In the genomic region with DNA sequence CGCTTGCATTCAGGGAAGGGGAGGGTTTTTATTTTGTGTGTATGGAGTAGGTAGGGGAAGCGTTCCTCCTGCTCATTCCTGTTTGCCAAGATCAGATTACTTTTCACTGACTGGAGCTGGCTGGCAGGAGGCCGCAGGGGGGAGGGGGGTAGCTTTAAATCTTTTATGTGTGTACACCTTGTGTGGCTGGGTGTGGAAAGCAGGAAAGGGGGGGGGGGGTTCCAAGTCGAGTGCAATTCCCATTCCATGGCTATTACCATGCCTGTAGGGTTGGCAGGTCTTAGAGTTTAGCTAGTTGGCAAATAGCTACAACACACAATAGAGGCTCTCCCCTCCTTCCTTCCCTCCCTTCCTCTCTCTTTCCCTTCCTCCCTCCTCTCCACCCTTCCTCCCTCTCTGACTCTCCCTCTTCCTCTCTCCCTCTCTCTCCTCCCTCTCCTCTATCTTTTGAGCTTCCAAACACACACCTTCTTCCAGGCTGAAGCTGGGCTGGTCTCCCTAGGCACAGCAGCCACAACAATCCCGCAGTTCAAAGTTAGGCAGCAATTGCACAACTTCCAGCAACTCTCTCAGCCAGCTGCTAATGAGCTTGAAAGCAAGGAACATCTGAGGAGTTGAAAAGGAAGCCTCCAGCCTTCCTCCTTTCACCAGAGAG, we compare ENCODE assay signal across 8 mouse cellular contexts. TPM values are rescaled to one million over a fixed set of nuclear protein-coding genes. Genes with fewer than 3 reads are reported as not detected.
DNase-seq lines count a peak whose midpoint lies in the region; ATAC-seq and TF ChIP-seq lines count a peak whose summit lies in the region.

A gene (plus strand): TSS at position 416 of the 655 bp plus-strand sequence.

- no peak within 1 kb of the TSS for H3K9ac ChIP-seq in hindbrain, postnatal 0 days (replicated peaks; ENCODE audit: low read length)
- no peak within 1 kb of the TSS for H3K9ac ChIP-seq in liver, embryonic 16.5 days (ENCODE audit: low read depth, low read length)
- H3K9ac ChIP-seq in neural tube, embryonic 13.5 days: no peak within 1 kb of the TSS

- H3K4me1 ChIP-seq in hindbrain, postnatal 0 days (ENCODE audit: insufficient read depth, low read length): no peaks in the 10 kb centered on the region
- no peaks in the 10 kb centered on the region for H3K4me1 ChIP-seq in liver, embryonic 16.5 days (ENCODE audit: control insufficient read depth, low read depth, low read length)
- no peaks in the 10 kb centered on the region for H3K4me1 ChIP-seq in neural tube, embryonic 13.5 days (replicated peaks)

- H3K27me3 ChIP-seq in hindbrain, postnatal 0 days (ENCODE audit: insufficient read depth, low read length): no peaks in the 10 kb centered on the region
- H3K27me3 ChIP-seq in liver, embryonic 16.5 days (ENCODE audit: control insufficient read depth, insufficient read depth, low read depth, low read length): no peaks in the 10 kb centered on the region
- no peaks in the 10 kb centered on the region for H3K27me3 ChIP-seq in neural tube, embryonic 13.5 days

- TF ChIP-seq CTCF in hindbrain, postnatal 0 days (IDR thresholded peaks at IDR 0.05; ENCODE audit: low read depth): no peak

- H3K4me3 ChIP-seq in hindbrain, postnatal 0 days (ENCODE audit: low read length): peak within 1 kb of the TSS; percentile 15
- no peak within 1 kb of the TSS for H3K4me3 ChIP-seq in liver, embryonic 16.5 days (ENCODE audit: low read depth, low read length)
- H3K4me3 ChIP-seq in neural tube, embryonic 13.5 days: no peak within 1 kb of the TSS

- H3K36me3 ChIP-seq in hindbrain, postnatal 0 days (ENCODE audit: insufficient read depth, low read length): no peaks in the 10 kb centered on the region
- no peaks in the 10 kb centered on the region for H3K36me3 ChIP-seq in liver, embryonic 16.5 days (ENCODE audit: control insufficient read depth, insufficient read depth)
- no peaks in the 10 kb centered on the region for H3K36me3 ChIP-seq in neural tube, embryonic 13.5 days

- WGBS in hindbrain, postnatal 0 days: 16% methylated on average over 5 of the region's 5 CpGs
- WGBS in liver, embryonic 16.5 days (ENCODE audit: insufficient replicate concordance): 18% methylated on average over 5 of the region's 5 CpGs
- 11% methylated on average over 5 of the region's 5 CpGs for WGBS in neural tube, embryonic 13.5 days

- peak within 1 kb of the TSS; percentile 11; the same call in 1 of the 2 replicates for H3K4me2 ChIP-seq in hindbrain, postnatal 0 days (ENCODE audit: low read depth, low read length)
- no peak within 1 kb of the TSS for H3K4me2 ChIP-seq in liver, embryonic 16.5 days (ENCODE audit: low read depth, low read length)
- no peak within 1 kb of the TSS for H3K4me2 ChIP-seq in neural tube, embryonic 13.5 days

- peak; percentile 53; the same call in 1 of the 2 replicates for ATAC-seq in hindbrain, postnatal 0 days
- peak; percentile 16; the same call in 1 of the 2 replicates for ATAC-seq in liver, embryonic 16.5 days (ENCODE audit: low read depth)
- no peak for ATAC-seq in neural tube, embryonic 13.5 days (ENCODE audit: low read depth)

- no peaks in the 10 kb centered on the region for H3K9me3 ChIP-seq in hindbrain, postnatal 0 days (ENCODE audit: low read length)
- no peaks in the 10 kb centered on the region for H3K9me3 ChIP-seq in liver, embryonic 16.5 days (replicated peaks; ENCODE audit: control insufficient read depth, low read length)
- H3K9me3 ChIP-seq in neural tube, embryonic 13.5 days: no peaks in the 10 kb centered on the region

- peak; percentile 24 for DNase-seq in adrenal gland, postnatal 14 days
- no peak for DNase-seq in adrenal gland, adult 8-10 months
- peak; percentile 81 for DNase-seq in forelimb bud, embryonic 11.5 days (ENCODE audit: low read depth, low spot score)
- no peak for DNase-seq in hindbrain, postnatal 0 days (ENCODE audit: low spot score)
- DNase-seq in retina, embryonic 14.5 days (ENCODE audit: low spot score): no peak
- DNase-seq in cerebellum, adult 11 months: no peak

- peak within 1 kb of the TSS; percentile 51; the same call in 1 of the 2 replicates for H3K27ac ChIP-seq in hindbrain, postnatal 0 days
- no peak within 1 kb of the TSS for H3K27ac ChIP-seq in liver, embryonic 16.5 days (ENCODE audit: low read length)
- peak within 1 kb of the TSS; percentile 20; the same call in 1 of the 2 replicates for H3K27ac ChIP-seq in neural tube, embryonic 13.5 days (replicated peaks)

RNA-seq across cellular contexts. Expression of the gene that starts here (rescaled TPM):
- 7.0 and 8.0 TPM in 2 replicates for total RNA-seq in adrenal gland, postnatal 14 days (2021)
- total RNA-seq in adrenal gland, adult 8-10 months (2022): 1 to 10 TPM; 2.7 to 6.0 (median 4.5) TPM
- 2.0 and 3.6 TPM in 2 replicates for total RNA-seq in hindbrain, postnatal 0 days (2014; rRNA removed)
- polyA plus RNA-seq in hindbrain, postnatal 0 days (2015; fragmentation: Nextera tagmentation; extraction: Ambion mirVana): 3.0 and 3.7 TPM in 2 replicates
- polyA plus RNA-seq in liver, embryonic 16.5 days (2015; fragmentation: Nextera tagmentation; extraction: Ambion mirVana): 0.07 TPM in 2 replicates
- polyA plus RNA-seq in neural tube, embryonic 13.5 days (2015; fragmentation: Nextera tagmentation; extraction: Ambion mirVana): 0.96 and 1.8 TPM in 2 replicates

Comparison
In these comparisons a context has a peak if more than half of its experiments do, and no peak if none do; other contexts are left out.
1. DNase-seq: peak in adrenal gland, postnatal 14 days (single experiment) and forelimb bud, embryonic 11.5 days (single experiment); none in adrenal gland, adult 8-10 months (single experiment), hindbrain, postnatal 0 days (single experiment), retina, embryonic 14.5 days (single experiment) and cerebellum, adult 11 months (single experiment).
2. Peak in ATAC-seq in liver, embryonic 16.5 days; RNA of the gene not detected or under 1 TPM.